Mouse (Mus musculus) MEL (cell line): ENCODE results near the gene Ibsp. TPM values are rescaled to one million over a fixed set of nuclear protein-coding genes. Genes with fewer than 3 reads are reported as not detected.

Experiments used
- DNase-seq: peaks from one replicate; pipeline ENCODE4 v3.0.0; 2011; ENCODE audit warnings: low read depth, low spot score
- H3K27ac ChIP-seq: 2 replicates; pipeline ENCODE4 v1.5.1; 2012; ENCODE audit warnings: low read depth, mild to moderate bottlenecking, control low read depth, low read length, moderate library complexity; ENCODE audit not compliant: control insufficient read depth
- H3K27me3 ChIP-seq, 2 experiments: fragments of 150-350 bp in 1 of 2; sonication (generic) in 1 of 2; 2 replicates each; pipeline ENCODE4 v1.6.1; 2012; ENCODE audit warnings: low read length in 2 of 2, mild to moderate bottlenecking in 2 of 2, improper control_type of control experiment in 1 of 2, moderate library complexity in 1 of 2; ENCODE audit not compliant: insufficient read depth in 2 of 2, control insufficient read depth in 1 of 2
- H3K36me3 ChIP-seq, 2 experiments: 2 replicates each; pipeline ENCODE4 v1.6.1; 2012 to 2014; ENCODE audit warnings: low read length in 2 of 2, improper control_type of control experiment in 1 of 2, inconsistent platforms in 1 of 2, mild to moderate bottlenecking in 1 of 2; ENCODE audit not compliant: insufficient read depth in 2 of 2, control insufficient read depth in 1 of 2
- H3K4me1 ChIP-seq, 2 experiments: fragments of 150-350 bp in 1 of 2; sonication (generic) in 1 of 2; 2 replicates each; pipeline ENCODE4 v1.6.1; 2012; ENCODE audit warnings: low read length in 2 of 2, improper control_type of control experiment in 1 of 2, mild to moderate bottlenecking in 1 of 2; ENCODE audit not compliant: insufficient read depth in 2 of 2, control insufficient read depth in 1 of 2
- H3K4me3 ChIP-seq, 2 experiments: fragments of 150-350 bp in 1 of 2; sonication (generic) in 1 of 2; 2 replicates each; pipeline ENCODE4 v1.5.1; 2012; ENCODE audit warnings: low read depth in 2 of 2, low read length in 2 of 2, mild to moderate bottlenecking in 2 of 2, moderate library complexity in 2 of 2, control low read depth in 1 of 2, improper control_type of control experiment in 1 of 2; ENCODE audit not compliant: control insufficient read depth in 1 of 2, insufficient read depth in 1 of 2
- H3K79me2 ChIP-seq: 2 replicates; pipeline ENCODE4 v1.6.1; 2012; ENCODE audit warnings: mild to moderate bottlenecking, low read length, moderate library complexity; ENCODE audit not compliant: control insufficient read depth, poor library complexity, insufficient read depth
- H3K9ac ChIP-seq: 2 replicates; pipeline ENCODE4 v1.6.1; 2012; ENCODE audit warnings: low read depth, mild to moderate bottlenecking, control low read depth, low read length, moderate library complexity; ENCODE audit not compliant: control insufficient read depth, poor library complexity, severe bottlenecking
- H3K9me3 ChIP-seq: fragments of 150-350 bp; sonication (generic); replicated peaks from 2 replicates; pipeline ENCODE4 v1.6.1; 2012; ENCODE audit warnings: mild to moderate bottlenecking, low read length, improper control_type of control experiment, moderate library complexity; ENCODE audit not compliant: insufficient read depth
- CHD1 ChIP-seq: IDR thresholded peaks from 2 replicates; pipeline ENCODE4 v1.6.1; 2012; ENCODE audit warnings: low read depth, mild to moderate bottlenecking, inconsistent platforms, low read length, improper control_type of control experiment
- EP300 ChIP-seq, 2 experiments: IDR thresholded peaks; 2 replicates each; pipeline ENCODE4 v1.6.1; 2011; ENCODE audit warnings: improper control_type of control experiment in 2 of 2, low read length in 2 of 2, low read depth in 1 of 2, mild to moderate bottlenecking in 1 of 2
- TBP ChIP-seq: IDR thresholded peaks from 2 replicates; pipeline ENCODE4 v1.8.0; 2011; ENCODE audit warnings: low read depth, low read length, improper control_type of control experiment
- ZNF384 ChIP-seq: IDR thresholded peaks from 2 replicates; pipeline ENCODE4 v1.6.1; 2012; ENCODE audit warnings: low read depth, mild to moderate bottlenecking, inconsistent platforms, low read length, improper control_type of control experiment
- polyA plus RNA-seq, 2 experiments: library from polyadenylated mRNA; stranded (reverse) in 1 of 2; unstranded in 1 of 2; fragments of >175 nt in 1 of 2; fragments of >200 nt in 1 of 2; gene quantifications; 2 replicates each; pipeline versions ENCODE4 v1.2.1 to v1.2.4; 2012; ENCODE audit warnings: low replicate concordance in 2 of 2, low read depth in 1 of 2; ENCODE audit not compliant: insufficient read length in 2 of 2, insufficient read depth in 1 of 2, missing spikeins in 1 of 2
- total RNA-seq: library from RNA; depleted of rRNA; stranded (reverse); fragments of 300-350 nt; gene quantifications from 2 replicates; pipeline ENCODE4 v1.2.3, GENCODE M21; 2012; rRNA removed

Ibsp gene
- total and polyA plus RNA-seq, 3 experiments: not detected

DNA sequence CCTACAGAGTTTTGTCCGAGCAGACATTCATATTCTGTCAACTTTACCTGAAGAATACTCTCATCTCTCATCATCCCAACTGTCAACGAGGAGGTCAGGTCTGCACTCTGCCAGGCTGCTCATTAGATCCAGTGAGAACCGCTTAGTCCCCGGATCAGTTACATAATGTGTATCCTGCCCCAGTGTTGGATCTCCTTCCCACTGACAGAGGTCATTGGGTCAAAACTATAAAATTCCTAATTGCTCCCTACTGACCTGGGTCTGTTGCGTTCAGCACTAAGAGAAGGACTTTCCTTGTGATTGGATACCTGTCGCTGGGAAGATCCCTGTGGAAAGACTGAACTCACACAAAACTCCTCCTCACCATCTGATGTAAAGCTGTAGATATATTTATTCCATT lies 60.3 kb downstream of the Ibsp start:
- no peaks in the 10 kb centered on the region for H3K36me3 ChIP-seq
- TF ChIP-seq TBP (no peak), ZNF384 (no peak), EP300 (IDR thresholded peaks at IDR 0.05; ENCODE audit: low read depth in 1 of 2, low read length in 2 of 2) (no peak), CHD1 (no peak)
- TF ChIP-seq, all 39 proteins: peak for 0
- Histone ChIP-seq H3K79me2 (no peaks in the 10 kb centered on the region), H3K27me3 (no peaks in the 10 kb centered on the region), H3K9me3 (no peaks in the 10 kb centered on the region), H3K4me1 (no peaks in the 10 kb centered on the region), H3K9ac (no peak overlapping the region), H3K27ac (no peak overlapping the region), H3K4me3 (no peak overlapping the region)
- DNase-seq: no peak

Other genes with a start within 250 kb of the Ibsp start
- not detected in 2 replicates for gene Gm17660, start 221.6 kb upstream of the Ibsp start, total RNA-seq
- not detected for gene Gm17660, start 221.6 kb upstream of the Ibsp start, polyA plus RNA-seq
- not detected in 2 replicates for gene Sparcl1, start 185.4 kb upstream of the Ibsp start, total RNA-seq
- not detected for gene Sparcl1, start 185.4 kb upstream of the Ibsp start, polyA plus RNA-seq
- gene Dspp, start 128.5 kb upstream of the Ibsp start, total RNA-seq: 0.03 TPM in 1 of 2 replicates, not detected in the other
- gene Dspp, start 128.5 kb upstream of the Ibsp start, polyA plus RNA-seq: not detected
- gene Dmp1, start 96.6 kb upstream of the Ibsp start, total RNA-seq: not detected in 2 replicates
- not detected for gene Dmp1, start 96.6 kb upstream of the Ibsp start, polyA plus RNA-seq
- not detected in 2 replicates for gene Mepe, start 26.2 kb downstream of the Ibsp start, total RNA-seq
- not detected for gene Mepe, start 26.2 kb downstream of the Ibsp start, polyA plus RNA-seq
- gene Spp1, start 135.9 kb downstream of the Ibsp start, total RNA-seq: 0.77 and 2.2 TPM in 2 replicates
- under 1 TPM in 1 of 2 experiments, not detected in 1; 0.35 TPM for gene Spp1, start 135.9 kb downstream of the Ibsp start, polyA plus RNA-seq
- not detected in 2 replicates for gene Pkd2, start 160.3 kb downstream of the Ibsp start, total RNA-seq
- gene Pkd2, start 160.3 kb downstream of the Ibsp start, polyA plus RNA-seq: not detected
- gene BC005561, start 209.2 kb downstream of the Ibsp start, total RNA-seq: 2.9 and 3.1 TPM in 2 replicates
- 1 to 10 TPM in 1 of 2 experiments, not detected in 1; 5.1 TPM for gene BC005561, start 209.2 kb downstream of the Ibsp start, polyA plus RNA-seq